Mouse (Mus musculus): ENCODE measurements around the gene Sox13.

DNA sequence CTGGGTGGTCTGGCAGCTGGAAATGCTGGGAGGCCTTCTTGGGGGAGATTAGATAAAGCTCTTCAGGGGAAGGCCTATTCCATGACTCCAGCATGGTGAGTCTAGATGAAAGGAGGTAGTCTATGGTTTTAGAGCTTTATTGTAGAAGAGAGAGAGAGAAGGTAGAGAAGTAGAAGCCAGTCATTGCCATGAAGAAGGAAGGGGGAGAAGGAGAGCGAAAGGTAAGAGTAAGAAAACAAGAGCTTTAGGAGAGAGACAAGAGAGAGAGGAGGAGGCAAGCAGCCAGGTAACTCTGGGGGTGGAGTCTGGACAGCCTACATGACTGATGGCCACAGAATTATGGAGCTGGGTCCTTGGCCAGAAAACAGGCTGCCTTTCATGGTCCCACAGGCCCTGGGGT is 74.0 kb downstream of the Sox13 start, which contains the start of gene Ren1:
- no peak for TF ChIP-seq POLR2A (IDR thresholded peaks at IDR 0.05; ENCODE audit: low read depth, low read length)
- TF ChIP-seq CTCF (IDR thresholded peaks at IDR 0.05; ENCODE audit: borderline replicate concordance, insufficient read depth, low read length), result no peak

Measured in embryonic fibroblast, embryonic 13.5 days (primary cell).